Mouse (Mus musculus): ENCODE measurements around the gene Atp9a. TPM values are rescaled to one million over a fixed set of nuclear protein-coding genes. Genes with fewer than 3 reads are reported as not detected.

Atp9a gene
- polyA plus RNA-seq, 1 experiment, result 13.2 TPM

- H3K4me1 ChIP-seq (ENCODE audit: control insufficient read depth, insufficient read depth, insufficient read length), result no peaks in the 10 kb centered on the region
- H3K36me3 ChIP-seq (ENCODE audit: control insufficient read depth, insufficient read depth, low read length), result no peaks in the 10 kb centered on the region
- 71% methylated on average over 9 of the region's 9 CpGs for WGBS
- H3K27ac ChIP-seq (ENCODE audit: insufficient read depth, low read length), result no peak overlapping the region
- no peak for DNase-seq (ENCODE audit: low read depth in 1 of 2, low spot score in 2 of 2)
- no peaks in the 10 kb centered on the region for H3K27me3 ChIP-seq (ENCODE audit: control insufficient read depth, insufficient read depth, low read length)
- H3K4me3 ChIP-seq (ENCODE audit: extremely low read depth, insufficient read depth, insufficient read length), result no peak overlapping the region
- TF ChIP-seq CTCF (IDR thresholded peaks at IDR 0.05; ENCODE audit: extremely low read depth, insufficient read depth, insufficient read length, insufficient replicate concordance) (no peak), POLR2A (IDR thresholded peaks at IDR 0.05; ENCODE audit: low read depth, low read length) (no peak)
Observed at GRCm38 (mm10) chr2:168707766-168708165, 34.4 kb downstream of the Atp9a start.

GRCm38 (mm10) chr2:168702266-168702665 lies 39.9 kb downstream of the Atp9a start:
- H3K27me3 ChIP-seq (ENCODE audit: control insufficient read depth, insufficient read depth, low read length), result no peaks in the 10 kb centered on the region
- H3K36me3 ChIP-seq (ENCODE audit: control insufficient read depth, insufficient read depth, low read length), result no peaks in the 10 kb centered on the region
- no peak overlapping the region for H3K27ac ChIP-seq (ENCODE audit: insufficient read depth, low read length)
- no peak overlapping the region for H3K4me3 ChIP-seq (ENCODE audit: extremely low read depth, insufficient read depth, insufficient read length)
- H3K4me1 ChIP-seq (ENCODE audit: control insufficient read depth, insufficient read depth, insufficient read length), result no peaks in the 10 kb centered on the region
- TF ChIP-seq POLR2A (IDR thresholded peaks at IDR 0.05; ENCODE audit: low read depth, low read length) (no peak), CTCF (IDR thresholded peaks at IDR 0.05; ENCODE audit: extremely low read depth, insufficient read depth, insufficient read length, insufficient replicate concordance) (no peak)
- WGBS, result 86% methylated on average over 13 of the region's 13 CpGs
- no peak for DNase-seq (ENCODE audit: low read depth in 1 of 2, low spot score in 2 of 2)

GRCm38 (mm10) chr2:168695027-168695403 lies 47.2 kb downstream of the Atp9a start:
- Histone ChIP-seq H3K4me3 (ENCODE audit: extremely low read depth, insufficient read depth, insufficient read length) (no peak overlapping the region), H3K4me1 (ENCODE audit: control insufficient read depth, insufficient read depth, insufficient read length) (no peaks in the 10 kb centered on the region), H3K36me3 (ENCODE audit: control insufficient read depth, insufficient read depth, low read length) (no peaks in the 10 kb centered on the region), H3K27me3 (ENCODE audit: control insufficient read depth, insufficient read depth, low read length) (no peaks in the 10 kb centered on the region), H3K27ac (ENCODE audit: insufficient read depth, low read length) (no peak overlapping the region)
- DNase-seq (ENCODE audit: low read depth in 1 of 2, low spot score in 2 of 2), result no peak
- WGBS, result 71% methylated on average over 7 of the region's 7 CpGs
- TF ChIP-seq POLR2A (IDR thresholded peaks at IDR 0.05; ENCODE audit: low read depth, low read length), result no peak
- no peak for TF ChIP-seq CTCF (IDR thresholded peaks at IDR 0.05; ENCODE audit: extremely low read depth, insufficient read depth, insufficient read length, insufficient replicate concordance)

GRCm38 (mm10) chr2:168694379-168695026 lies 47.7 kb downstream of the Atp9a start:
- Histone ChIP-seq H3K4me3 (ENCODE audit: extremely low read depth, insufficient read depth, insufficient read length) (no peak overlapping the region), H3K27ac (ENCODE audit: insufficient read depth, low read length) (no peak overlapping the region), H3K36me3 (ENCODE audit: control insufficient read depth, insufficient read depth, low read length) (no peaks in the 10 kb centered on the region), H3K27me3 (ENCODE audit: control insufficient read depth, insufficient read depth, low read length) (no peaks in the 10 kb centered on the region), H3K4me1 (ENCODE audit: control insufficient read depth, insufficient read depth, insufficient read length) (no peaks in the 10 kb centered on the region)
- TF ChIP-seq CTCF (IDR thresholded peaks at IDR 0.05; ENCODE audit: extremely low read depth, insufficient read depth, insufficient read length, insufficient replicate concordance) (no peak), POLR2A (IDR thresholded peaks at IDR 0.05; ENCODE audit: low read depth, low read length) (no peak)
- DNase-seq (ENCODE audit: low read depth in 1 of 2, low spot score in 2 of 2), result no peak
- WGBS, result 81% methylated on average over 27 of the region's 27 CpGs

- peak in 1 of 2 experiments; percentile 20 for DNase-seq (ENCODE audit: low read depth in 1 of 2, low spot score in 2 of 2)
- H3K36me3 ChIP-seq (ENCODE audit: control insufficient read depth, insufficient read depth, low read length), result no peaks in the 10 kb centered on the region
- no peaks in the 10 kb centered on the region for H3K4me1 ChIP-seq (ENCODE audit: control insufficient read depth, insufficient read depth, insufficient read length)
- WGBS, result 59% methylated on average over 6 of the region's 6 CpGs
- no peak overlapping the region for H3K4me3 ChIP-seq (ENCODE audit: extremely low read depth, insufficient read depth, insufficient read length)
- no peaks in the 10 kb centered on the region for H3K27me3 ChIP-seq (ENCODE audit: control insufficient read depth, insufficient read depth, low read length)
- TF ChIP-seq POLR2A (IDR thresholded peaks at IDR 0.05; ENCODE audit: low read depth, low read length), result no peak
- TF ChIP-seq CTCF (IDR thresholded peaks at IDR 0.05; ENCODE audit: extremely low read depth, insufficient read depth, insufficient read length, insufficient replicate concordance), result peak; percentile 37; the same call in 1 of the 2 replicates
- no peak overlapping the region for H3K27ac ChIP-seq (ENCODE audit: insufficient read depth, low read length)
Observed at GRCm38 (mm10) chr2:168691774-168692173, 50.4 kb downstream of the Atp9a start.

- no peak overlapping the region for H3K4me3 ChIP-seq (ENCODE audit: extremely low read depth, insufficient read depth, insufficient read length)
- H3K27me3 ChIP-seq (ENCODE audit: control insufficient read depth, insufficient read depth, low read length), result no peaks in the 10 kb centered on the region
- H3K27ac ChIP-seq (ENCODE audit: insufficient read depth, low read length), result no peak overlapping the region
- no peaks in the 10 kb centered on the region for H3K36me3 ChIP-seq (ENCODE audit: control insufficient read depth, insufficient read depth, low read length)
- 91% methylated on average over 12 of the region's 12 CpGs for WGBS
- H3K4me1 ChIP-seq (ENCODE audit: control insufficient read depth, insufficient read depth, insufficient read length), result peaks cover 3% of the 10 kb centered on the region; the same call in 1 of the 2 replicates
- no peak for DNase-seq (ENCODE audit: low read depth in 1 of 2, low spot score in 2 of 2)
- TF ChIP-seq POLR2A (IDR thresholded peaks at IDR 0.05; ENCODE audit: low read depth, low read length), result no peak
- TF ChIP-seq CTCF (IDR thresholded peaks at IDR 0.05; ENCODE audit: extremely low read depth, insufficient read depth, insufficient read length, insufficient replicate concordance), result no peak
Observed at GRCm38 (mm10) chr2:168687326-168687725, 54.9 kb downstream of the Atp9a start.

- H3K27me3 ChIP-seq (ENCODE audit: control insufficient read depth, insufficient read depth, low read length), result no peaks in the 10 kb centered on the region
- no peaks in the 10 kb centered on the region for H3K36me3 ChIP-seq (ENCODE audit: control insufficient read depth, insufficient read depth, low read length)
- TF ChIP-seq CTCF (IDR thresholded peaks at IDR 0.05; ENCODE audit: extremely low read depth, insufficient read depth, insufficient read length, insufficient replicate concordance), result no peak
- TF ChIP-seq POLR2A (IDR thresholded peaks at IDR 0.05; ENCODE audit: low read depth, low read length), result no peak
- peaks cover 3% of the 10 kb centered on the region; the same call in 1 of the 2 replicates for H3K4me1 ChIP-seq (ENCODE audit: control insufficient read depth, insufficient read depth, insufficient read length)
- H3K27ac ChIP-seq (ENCODE audit: insufficient read depth, low read length), result no peak overlapping the region
- H3K4me3 ChIP-seq (ENCODE audit: extremely low read depth, insufficient read depth, insufficient read length), result no peak overlapping the region
- WGBS, result 91% methylated on average over 9 of the region's 9 CpGs
- no peak for DNase-seq (ENCODE audit: low read depth in 1 of 2, low spot score in 2 of 2)
Observed at GRCm38 (mm10) chr2:168685909-168686308, 56.3 kb downstream of the Atp9a start.
